Mouse (Mus musculus) hindbrain, embryonic 16.5 days (tissue): Measurements from ENCODE around the gene Ptpra. TPM values are rescaled to one million over a fixed set of nuclear protein-coding genes. Genes with fewer than 3 reads are reported as not detected.

Source experiments
- ATAC-seq: fragments of 200-750 bp; cut with Nextera tagmentation; 2 replicates; pipeline ENCODE4 v1.8.0; 2017; ENCODE audit warnings: moderate TSS enrichment, moderate library complexity
- H3K27ac ChIP-seq: fragments of 300-500 bp; sonication (generic); 2 replicates; pipeline ENCODE4 v1.5.1; 2014; ENCODE audit warnings: low read depth, mild to moderate bottlenecking, control low read depth, low read length, moderate library complexity
- H3K27me3 ChIP-seq: fragments of 300-500 bp; sonication (generic); replicated peaks from 2 replicates; pipeline ENCODE4 v1.6.1; 2014; ENCODE audit warnings: low read length; ENCODE audit not compliant: control insufficient read depth, insufficient read depth
- H3K36me3 ChIP-seq: fragments of 300-500 bp; sonication (generic); 2 replicates; pipeline ENCODE4 v1.6.1; 2014; ENCODE audit warnings: mild to moderate bottlenecking, low read length, moderate library complexity, mixed read lengths; ENCODE audit not compliant: control insufficient read depth, insufficient read depth
- H3K4me1 ChIP-seq: fragments of 300-500 bp; sonication (generic); 2 replicates; pipeline ENCODE4 v1.6.1; 2014; ENCODE audit warnings: low read depth, low read length; ENCODE audit not compliant: control insufficient read depth, insufficient read depth
- H3K4me2 ChIP-seq: fragments of 300-500 bp; sonication (generic); 2 replicates; pipeline ENCODE4 v1.6.1; 2014; ENCODE audit warnings: mild to moderate bottlenecking, low read length, control low read depth, moderate library complexity
- H3K4me3 ChIP-seq: fragments of 300-500 bp; sonication (generic); 2 replicates; pipeline ENCODE4 v1.5.1; 2014; ENCODE audit warnings: mild to moderate bottlenecking, low read length, control low read depth, moderate library complexity
- H3K9ac ChIP-seq: fragments of 300-500 bp; sonication (generic); 2 replicates; pipeline ENCODE4 v1.6.1; 2014; ENCODE audit warnings: low read depth, mild to moderate bottlenecking, control low read depth, low read length, moderate library complexity
- H3K9me3 ChIP-seq: fragments of 300-500 bp; sonication (generic); 2 replicates; pipeline ENCODE4 v1.6.1; 2014; ENCODE audit warnings: mild to moderate bottlenecking, low read length, moderate library complexity; ENCODE audit not compliant: control insufficient read depth
- WGBS: fragments of 180-500 bp; shearing (Covaris S2); extraction: QIAGEN DNeasy Blood & Tissue Kit; methylation state at CpG from one replicate; pipeline ENCODE4 v1.1.7; 2014; 5-methylcytosine and 5-hydroxymethylcytosine counted together
- polyA plus RNA-seq: library from polyadenylated mRNA; unstranded; fragments of >200 nt; fragmentation: Nextera tagmentation; extraction: Ambion mirVana; gene quantifications from 2 replicates; pipeline ENCODE4 v1.2.1, GENCODE M21; 2015

The Ptpra gene
- polyA plus RNA-seq, 1 experiment from 2014 or later: 134 TPM

DNA sequence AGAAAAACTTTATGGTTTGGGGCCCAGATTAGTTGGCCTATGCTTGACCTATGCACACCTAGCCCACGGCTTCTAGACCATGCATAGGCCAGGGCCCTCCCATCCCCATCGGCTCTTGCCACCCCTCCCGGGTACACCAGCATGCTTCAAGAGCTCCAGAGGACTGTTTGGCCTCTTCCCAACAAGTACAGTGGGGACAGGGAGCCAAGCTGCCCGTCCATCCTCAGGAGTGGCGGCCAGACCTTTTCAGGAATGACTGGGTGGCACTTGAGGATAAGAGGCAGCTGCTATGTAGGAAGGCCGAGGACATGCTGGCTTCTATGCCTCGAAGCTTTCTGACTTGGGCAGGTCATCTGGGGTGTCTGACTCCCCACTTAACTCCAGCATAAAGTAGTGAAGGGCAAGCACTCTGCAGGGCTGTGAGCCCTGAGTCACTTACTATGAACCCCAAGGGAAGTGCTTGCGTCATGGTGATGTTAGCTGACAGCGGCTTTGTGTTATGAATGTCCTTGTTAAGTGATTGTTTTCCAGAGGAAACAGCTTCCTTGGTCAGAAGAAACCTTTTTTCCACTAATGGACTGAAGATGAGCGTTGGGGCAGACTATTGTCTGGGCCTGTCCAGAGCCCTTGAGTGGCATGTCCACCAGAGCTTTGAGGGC, 134.0 kb downstream of the Ptpra start:
- Histone ChIP-seq H3K36me3 (no peaks in the 10 kb centered on the region), H3K27me3 (peaks cover 33% of the 10 kb centered on the region), H3K9me3 (no peaks in the 10 kb centered on the region), H3K4me2 (no peak overlapping the region), H3K4me1 (peaks cover 9% of the 10 kb centered on the region), H3K4me3 (no peak overlapping the region), H3K9ac (no peak overlapping the region), H3K27ac (no peak overlapping the region)
- no peak for ATAC-seq
- WGBS: 78% methylated on average over 10 of the region's 10 CpGs

DNA sequence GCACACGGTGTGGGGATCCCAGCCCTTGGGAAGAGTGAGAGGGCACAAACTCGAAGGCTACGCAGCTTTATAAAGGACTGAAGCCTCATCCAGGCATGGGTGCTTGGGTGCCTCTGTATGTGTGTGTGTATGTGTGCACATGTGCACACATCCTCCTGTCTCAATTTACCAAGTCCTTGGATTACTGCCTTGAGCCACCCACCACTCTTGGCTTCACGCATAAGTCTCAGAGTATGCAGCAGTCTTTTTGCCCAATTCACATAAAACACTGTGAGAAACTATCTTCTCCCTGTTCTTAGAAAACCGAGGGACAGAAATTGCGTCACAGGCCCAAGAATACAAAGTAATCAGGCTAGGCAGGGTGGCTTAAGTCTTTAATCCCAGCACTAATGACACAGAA, 135.9 kb downstream of the Ptpra start:
- H3K4me3 ChIP-seq: no peak overlapping the region
- H3K27ac ChIP-seq: no peak overlapping the region
- no peak overlapping the region for H3K4me2 ChIP-seq
- H3K9me3 ChIP-seq: no peaks in the 10 kb centered on the region
- H3K27me3 ChIP-seq: peaks cover 16% of the 10 kb centered on the region
- ATAC-seq: no peak
- peaks cover 6% of the 10 kb centered on the region; the same call in 1 of the 2 replicates for H3K36me3 ChIP-seq
- peaks cover 2% of the 10 kb centered on the region for H3K4me1 ChIP-seq
- 90% methylated on average over 6 of the region's 6 CpGs for WGBS
- H3K9ac ChIP-seq: no peak overlapping the region

DNA sequence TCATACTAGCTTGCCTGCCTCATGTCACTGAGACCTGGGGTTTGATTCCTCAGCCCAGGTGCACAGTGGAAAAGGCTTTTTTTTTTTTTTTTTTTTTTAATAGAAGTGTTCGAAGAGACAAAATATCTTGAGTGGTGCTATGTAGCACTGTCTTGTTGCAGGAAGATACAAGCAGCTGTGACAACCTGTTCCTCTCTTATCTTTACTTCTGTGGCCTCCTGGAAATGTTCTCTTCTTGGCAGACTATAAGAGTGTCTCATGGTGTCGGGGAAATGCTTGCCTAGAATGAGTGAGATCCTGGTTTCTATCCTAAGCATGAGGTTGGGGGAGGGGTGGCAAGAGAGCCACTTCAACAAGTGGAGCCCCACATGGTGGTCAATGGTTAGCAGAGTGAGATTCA, 138.3 kb downstream of the Ptpra start:
- ATAC-seq: no peak
- H3K9me3 ChIP-seq: no peaks in the 10 kb centered on the region
- H3K27ac ChIP-seq: no peak overlapping the region
- peaks cover 11% of the 10 kb centered on the region for H3K36me3 ChIP-seq
- H3K4me3 ChIP-seq: no peak overlapping the region
- no peak overlapping the region for H3K9ac ChIP-seq
- no peaks in the 10 kb centered on the region for H3K27me3 ChIP-seq
- no peak overlapping the region for H3K4me2 ChIP-seq
- no peaks in the 10 kb centered on the region for H3K4me1 ChIP-seq
- 83% methylated on average over 2 of the region's 2 CpGs for WGBS

DNA sequence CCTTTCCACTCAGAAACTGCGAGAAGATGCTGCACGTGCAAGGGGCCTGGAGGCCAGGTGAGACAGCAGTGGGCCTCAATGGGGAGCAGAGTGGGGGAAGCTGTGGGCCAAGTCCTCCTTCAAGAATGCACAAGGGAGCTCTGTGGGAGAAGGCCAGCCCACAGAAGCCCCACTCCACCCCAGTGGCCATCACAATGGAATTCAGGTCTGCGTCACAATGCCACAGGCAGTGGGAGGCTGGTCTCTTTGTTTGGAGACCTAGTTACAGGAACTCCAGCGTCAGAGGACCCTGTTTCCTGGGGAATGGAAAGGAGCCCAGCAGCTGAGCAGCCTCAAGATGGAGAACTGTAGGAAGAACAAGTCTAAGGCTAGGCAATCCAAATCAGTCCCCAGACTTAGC, 139.1 kb downstream of the Ptpra start:
- Histone ChIP-seq H3K4me1 (no peaks in the 10 kb centered on the region), H3K4me2 (no peak overlapping the region), H3K27ac (no peak overlapping the region), H3K9ac (no peak overlapping the region), H3K27me3 (no peaks in the 10 kb centered on the region), H3K9me3 (no peaks in the 10 kb centered on the region), H3K4me3 (no peak overlapping the region), H3K36me3 (peaks cover 11% of the 10 kb centered on the region)
- WGBS: 50% methylated on average over 4 of the region's 4 CpGs
- ATAC-seq: no peak

DNA sequence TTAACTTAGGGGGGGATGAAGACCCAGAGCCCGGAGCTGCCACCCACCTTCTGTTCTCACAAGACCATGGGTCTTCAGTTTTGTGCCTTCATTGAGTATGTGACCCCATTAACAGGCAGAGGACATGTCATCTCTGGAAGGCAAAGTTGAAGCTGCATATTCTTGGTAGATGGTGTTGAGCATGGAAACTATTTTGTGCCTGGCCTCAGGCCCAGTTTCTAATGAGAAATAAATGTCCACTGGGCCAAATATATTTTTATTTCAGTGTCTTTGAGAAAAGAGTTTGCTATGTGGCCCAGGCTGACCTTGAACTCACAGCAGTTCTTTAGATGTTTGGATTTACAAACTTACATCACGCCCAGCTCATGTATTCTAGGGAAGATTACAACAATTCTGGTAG, 139.7 kb downstream of the Ptpra start:
- Histone ChIP-seq H3K27ac (no peak overlapping the region), H3K4me2 (no peak overlapping the region), H3K4me3 (no peak overlapping the region), H3K9ac (no peak overlapping the region), H3K36me3 (peaks cover 13% of the 10 kb centered on the region), H3K27me3 (no peaks in the 10 kb centered on the region), H3K4me1 (no peaks in the 10 kb centered on the region), H3K9me3 (no peaks in the 10 kb centered on the region)
- WGBS: 89% methylated on average over 2 of the region's 2 CpGs
- ATAC-seq: no peak

DNA sequence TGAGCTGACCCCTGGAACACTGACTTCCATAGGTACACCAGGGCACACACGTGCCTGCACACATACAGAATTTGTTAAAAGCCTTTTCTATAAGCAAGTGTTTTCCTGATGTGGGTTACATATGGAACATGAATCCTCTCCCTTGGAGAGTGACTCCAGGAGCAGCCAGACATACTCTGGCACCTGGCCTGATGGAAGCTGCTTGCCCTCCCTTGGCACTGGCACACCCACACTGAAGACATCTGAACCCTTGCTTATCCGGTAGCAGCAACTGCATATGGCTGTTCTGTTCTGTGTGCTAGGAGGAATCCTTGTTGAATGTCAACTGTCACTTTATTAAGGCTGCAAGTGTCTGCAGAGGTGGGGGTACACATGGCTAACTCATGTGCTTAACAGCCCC, 140.9 kb downstream of the Ptpra start:
- no peaks in the 10 kb centered on the region for H3K4me1 ChIP-seq
- ATAC-seq: no peak
- H3K4me3 ChIP-seq: no peak overlapping the region
- no peak overlapping the region for H3K27ac ChIP-seq
- H3K9ac ChIP-seq: no peak overlapping the region
- no peaks in the 10 kb centered on the region for H3K9me3 ChIP-seq
- no peaks in the 10 kb centered on the region for H3K27me3 ChIP-seq
- peaks cover 18% of the 10 kb centered on the region for H3K36me3 ChIP-seq
- WGBS: 96% methylated on average over 2 of the region's 2 CpGs
- H3K4me2 ChIP-seq: no peak overlapping the region

DNA sequence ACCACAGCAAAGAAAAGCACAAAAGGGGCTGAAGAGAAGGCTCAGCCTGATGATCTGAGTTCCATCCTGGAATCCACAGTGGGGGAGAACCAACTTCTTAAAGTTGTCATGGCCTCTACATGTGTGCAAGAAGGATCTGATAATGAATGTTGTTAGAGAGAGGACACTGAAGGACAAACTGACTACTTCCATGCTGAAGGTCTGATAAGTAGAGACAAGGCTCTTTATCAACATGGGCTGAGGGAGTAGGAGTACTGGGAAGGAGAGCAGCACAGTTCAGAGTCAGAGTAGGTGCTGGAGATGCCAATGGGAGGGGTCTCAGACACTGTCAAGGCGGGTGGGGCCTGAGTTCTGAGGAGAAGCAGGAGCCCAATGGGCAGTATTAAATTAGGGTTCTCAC, 145.5 kb downstream of the Ptpra start:
- Histone ChIP-seq H3K4me1 (no peaks in the 10 kb centered on the region), H3K4me2 (no peak overlapping the region), H3K27me3 (no peaks in the 10 kb centered on the region), H3K27ac (no peak overlapping the region), H3K9ac (no peak overlapping the region), H3K4me3 (no peak overlapping the region), H3K9me3 (no peaks in the 10 kb centered on the region), H3K36me3 (peaks cover 23% of the 10 kb centered on the region)
- 91% methylated on average over 1 of the region's 1 CpGs for WGBS
- ATAC-seq: no peak

DNA sequence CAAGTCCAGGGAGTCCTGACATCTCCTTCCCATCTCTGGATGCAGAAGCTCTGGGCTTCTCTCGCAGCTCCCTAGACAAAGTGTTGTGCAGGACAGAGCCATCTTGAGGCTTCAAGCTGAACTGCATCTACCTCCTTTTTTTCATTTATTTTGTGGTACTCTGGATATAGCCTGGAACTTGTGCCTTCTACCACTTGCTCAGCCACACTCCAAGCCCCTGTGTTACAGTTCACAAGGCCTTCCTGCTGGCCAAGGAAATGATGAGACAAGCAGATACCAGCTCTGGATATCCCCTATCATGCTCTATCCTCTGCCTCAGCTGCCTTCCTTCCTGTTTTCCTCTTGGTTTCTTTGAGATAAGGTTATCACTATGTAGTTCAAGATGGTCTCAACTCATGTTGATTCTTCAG, 147.5 kb downstream of the Ptpra start:
- Histone ChIP-seq H3K27me3 (no peaks in the 10 kb centered on the region), H3K4me1 (no peaks in the 10 kb centered on the region), H3K9me3 (no peaks in the 10 kb centered on the region), H3K36me3 (peaks cover 22% of the 10 kb centered on the region), H3K27ac (no peak overlapping the region), H3K9ac (no peak overlapping the region), H3K4me2 (no peak overlapping the region), H3K4me3 (no peak overlapping the region)
- 5% methylated on average over 1 of the region's 1 CpGs for WGBS
- ATAC-seq: peak; percentile 71

DNA sequence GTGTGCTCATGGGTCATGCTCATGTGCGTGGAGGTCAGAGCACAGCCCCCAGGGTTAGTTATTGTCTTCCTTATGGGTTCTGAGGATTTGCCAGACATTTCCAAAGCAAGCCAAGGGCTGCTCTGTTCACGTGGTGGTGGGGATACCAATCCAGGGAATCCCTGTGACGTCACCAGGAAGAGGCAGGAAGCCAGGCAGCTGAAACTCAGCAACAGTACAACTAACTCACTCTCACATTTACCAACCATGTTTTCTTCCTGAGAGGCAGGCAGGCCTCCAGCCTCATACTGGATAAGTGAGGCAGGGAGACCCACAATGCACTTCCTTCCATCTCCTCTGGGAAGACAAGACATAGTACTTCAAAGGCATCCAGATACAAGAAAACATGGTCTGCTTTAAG, 148.3 kb downstream of the Ptpra start:
- Histone ChIP-seq H3K4me3 (no peak overlapping the region), H3K9ac (no peak overlapping the region), H3K4me2 (no peak overlapping the region), H3K27ac (no peak overlapping the region), H3K4me1 (no peaks in the 10 kb centered on the region), H3K9me3 (no peaks in the 10 kb centered on the region), H3K36me3 (peaks cover 30% of the 10 kb centered on the region), H3K27me3 (no peaks in the 10 kb centered on the region)
- no peak for ATAC-seq
- WGBS: 68% methylated on average over 3 of the region's 3 CpGs

DNA sequence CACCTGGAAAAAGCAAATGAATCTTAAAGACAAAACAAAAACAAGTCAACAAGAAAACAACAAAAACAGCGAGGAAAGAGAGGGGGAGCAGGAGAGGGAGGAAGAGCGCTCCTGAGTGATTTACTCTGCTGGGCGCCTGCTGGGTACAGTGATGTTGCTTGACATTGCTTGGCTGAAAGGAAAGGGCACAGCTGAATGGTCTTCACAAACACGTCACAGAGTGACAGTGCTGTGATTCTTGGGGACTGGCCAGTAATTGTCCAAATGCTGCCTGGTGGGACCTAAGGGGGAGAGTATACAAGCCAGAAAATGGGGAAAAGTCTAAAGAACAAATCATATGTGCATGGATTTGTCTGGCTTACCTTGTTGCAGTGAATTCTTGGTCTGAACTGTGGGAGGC, 152.1 kb downstream of the Ptpra start:
- 85% methylated on average over 4 of the region's 4 CpGs for WGBS
- no peak for ATAC-seq
- H3K4me1 ChIP-seq: no peaks in the 10 kb centered on the region
- no peaks in the 10 kb centered on the region for H3K27me3 ChIP-seq
- H3K9me3 ChIP-seq: no peaks in the 10 kb centered on the region
- H3K4me3 ChIP-seq: no peak overlapping the region
- peaks cover 19% of the 10 kb centered on the region for H3K36me3 ChIP-seq
- H3K9ac ChIP-seq: no peak overlapping the region
- H3K4me2 ChIP-seq: no peak overlapping the region
- no peak overlapping the region for H3K27ac ChIP-seq
